Mouse (Mus musculus) right cerebral cortex, postnatal 4 days (tissue): ENCODE measurements around the gene Gm21750.
"Not testable (repeated sequence)": the region's sequence is repeated elsewhere in the genome, so short reads cannot be mapped to it uniquely, and the experiment has no call there.

ENCODE experiments used
- DNase-seq: peaks from one replicate; pipeline ENCODE4 v3.0.0-alpha.2; 2022

Gm21750 gene

GRCm38 (mm10) chr14:73660925-73661324, at the start of gene Gm21750:
Gene Gm21750 (plus strand): TSS chr14:73661225.
- not testable (repeated sequence) for DNase-seq

- not testable (repeated sequence) for DNase-seq
Measured at GRCm38 (mm10) chr14:73614961-73615360, 46.1 kb upstream of the Gm21750 start.

- no peak for DNase-seq
Measured at GRCm38 (mm10) chr14:73620880-73621279, 40.1 kb upstream of the Gm21750 start.

DNA sequence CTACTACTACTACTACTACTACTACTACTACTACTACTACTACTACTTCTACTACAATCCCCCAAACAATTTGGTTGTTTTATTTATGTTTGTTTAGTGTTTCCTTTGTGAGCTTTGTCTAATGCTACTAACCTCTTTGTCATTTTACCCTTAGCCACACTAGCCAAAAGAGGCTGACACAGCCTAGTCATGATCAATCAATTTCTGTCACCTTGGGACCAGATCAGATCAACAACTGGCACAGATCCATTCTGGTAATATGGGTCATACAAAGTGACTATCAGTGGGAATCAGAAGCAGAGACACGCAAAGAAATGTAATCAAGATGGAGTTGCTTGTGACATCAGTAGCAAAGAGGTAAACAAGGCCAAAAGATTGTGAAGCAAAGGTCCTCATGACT, 38.0 kb upstream of the Gm21750 start:
- no peak for DNase-seq

GRCm38 (mm10) chr14:73625469-73625868, 35.6 kb upstream of the Gm21750 start:
- no peak for DNase-seq

DNA sequence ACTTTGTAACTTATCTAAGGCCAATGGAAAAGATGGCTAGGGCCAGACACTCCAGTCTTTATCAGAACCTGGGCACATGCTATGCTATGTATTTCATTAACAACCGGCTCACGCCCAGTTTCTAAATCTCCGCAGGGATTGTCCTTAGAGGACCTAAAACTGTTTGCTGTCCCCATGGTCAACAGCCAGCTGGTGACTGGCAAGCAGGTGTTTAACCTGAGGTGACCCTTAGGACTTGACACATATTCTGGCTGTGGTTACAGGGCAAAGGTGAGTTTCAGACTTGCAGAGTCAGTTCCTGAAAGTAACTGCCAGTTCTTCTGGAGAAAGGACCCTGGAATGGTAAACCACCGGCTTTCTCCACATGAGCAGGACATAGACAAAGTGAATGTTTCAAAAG, 29.5 kb upstream of the Gm21750 start:
- DNase-seq = no peak

- DNase-seq = peak; percentile 49
Measured at GRCm38 (mm10) chr14:73632648-73633263, 28.3 kb upstream of the Gm21750 start.

DNA sequence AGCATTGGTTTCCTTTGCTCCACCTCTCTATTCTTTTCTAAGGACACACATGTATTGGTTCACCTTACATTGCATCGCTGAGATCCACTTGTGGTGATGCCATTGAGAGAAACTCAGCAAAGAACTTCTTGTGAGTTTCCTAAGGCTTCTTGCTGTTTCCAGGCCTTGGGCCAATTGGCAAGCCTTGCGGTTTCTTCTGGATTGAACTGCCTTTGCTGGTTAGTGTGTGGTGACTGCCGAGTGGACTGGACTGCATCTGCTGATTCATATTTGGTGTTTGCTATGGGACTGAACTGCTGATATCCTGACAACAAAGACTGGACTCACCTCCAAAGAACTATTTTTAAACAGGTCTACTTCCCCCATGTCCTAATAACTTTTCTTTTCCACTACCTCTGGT, 26.7 kb upstream of the Gm21750 start:
- no peak for DNase-seq

DNA sequence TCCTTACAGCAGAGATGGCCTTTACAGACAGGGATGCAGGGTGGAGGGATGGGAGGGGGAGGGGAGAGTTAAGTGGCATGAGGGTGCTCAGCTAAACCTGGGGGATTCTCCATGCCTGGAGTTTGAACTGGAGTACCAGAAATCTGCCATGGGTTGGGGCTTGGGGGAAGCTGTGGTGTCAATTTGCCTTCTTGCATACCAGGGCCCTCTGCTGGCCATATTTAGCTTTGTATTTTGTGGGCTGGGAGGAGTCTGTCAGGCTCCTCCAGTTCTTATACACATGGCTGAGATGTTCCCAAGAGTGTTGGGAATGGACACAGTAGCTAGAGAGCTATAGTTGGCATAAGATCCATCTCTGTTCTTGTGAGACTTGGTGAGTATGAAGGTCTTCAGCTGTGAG, 23.6 kb upstream of the Gm21750 start:
- no peak for DNase-seq

DNA sequence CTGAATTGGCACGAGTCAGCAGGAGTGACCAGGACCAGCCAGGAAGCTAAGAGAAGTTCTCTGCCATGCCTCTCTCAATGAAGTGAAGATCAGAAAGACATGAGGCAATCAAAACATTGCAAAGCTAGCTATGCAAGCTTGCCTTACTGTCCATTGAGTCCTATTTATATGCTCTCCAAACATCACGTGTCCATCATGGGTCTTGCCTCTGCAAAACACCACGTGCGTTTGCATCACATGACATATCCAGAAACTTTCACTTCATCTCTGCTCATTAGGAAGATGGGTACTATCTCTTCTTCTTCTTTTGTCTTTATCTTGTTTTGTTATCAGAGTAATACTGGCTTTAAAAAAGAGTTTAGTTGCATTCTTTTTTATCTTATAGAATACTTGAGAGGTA, 10.8 kb upstream of the Gm21750 start:
- DNase-seq = no peak

DNA sequence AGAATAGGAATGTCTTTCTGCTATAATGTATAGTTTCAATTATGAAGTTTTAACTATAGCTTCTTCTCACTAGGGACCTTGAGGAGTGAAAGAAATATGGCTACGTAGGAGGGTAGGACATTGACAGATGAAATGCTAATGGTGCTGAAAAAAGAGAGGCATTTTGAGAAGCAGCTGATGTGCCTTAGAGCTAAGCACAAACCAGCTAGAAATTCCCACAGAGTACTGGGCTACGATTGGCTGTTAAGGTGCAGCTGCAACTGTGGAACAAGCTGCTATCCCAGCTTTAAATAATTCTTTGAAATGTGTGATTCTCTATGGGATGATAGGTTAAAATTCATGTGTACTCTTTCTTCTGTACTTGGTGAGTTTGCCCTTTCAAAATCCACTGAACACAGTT, 9.1 kb downstream of the Gm21750 start:
- DNase-seq = no peak

DNA sequence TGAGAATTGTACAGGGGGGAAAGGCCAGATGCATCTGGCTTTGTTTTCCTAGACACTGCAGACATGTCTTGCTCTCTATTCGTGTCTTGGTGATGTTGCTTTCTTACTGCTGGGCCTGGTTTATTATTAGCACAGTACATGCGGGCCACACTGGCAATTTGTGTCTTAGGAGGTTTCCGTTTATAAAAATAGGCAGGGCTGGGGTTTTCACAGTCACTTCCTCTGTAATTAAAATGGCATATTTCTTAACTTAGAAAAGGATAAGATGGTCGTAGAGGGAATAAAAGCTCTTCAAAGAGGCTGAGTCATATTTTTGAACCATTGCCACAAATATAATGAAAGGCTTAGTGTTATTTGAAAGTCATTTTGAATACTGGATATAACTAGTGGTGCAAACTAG, 26.7 kb downstream of the Gm21750 start:
- DNase-seq = no peak

DNA sequence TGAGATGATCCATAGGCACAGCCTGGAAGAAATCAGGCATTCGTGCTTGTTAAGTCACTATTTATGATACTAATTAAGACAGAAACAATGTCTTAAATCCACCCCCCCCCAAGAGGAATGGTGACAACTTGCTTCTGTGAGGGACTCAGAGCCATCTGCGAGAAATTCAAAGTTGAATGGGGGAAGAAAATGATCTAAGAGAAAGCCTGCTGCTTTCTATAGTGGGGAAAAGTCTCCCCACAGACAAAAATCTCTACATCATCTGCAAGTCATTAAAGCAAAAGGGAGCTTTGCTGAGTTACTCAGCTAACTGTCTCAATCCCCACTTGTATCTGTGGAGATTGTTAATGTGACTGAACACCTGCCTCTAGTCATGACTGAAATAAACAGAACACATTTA, 27.4 kb downstream of the Gm21750 start:
- no peak for DNase-seq

- DNase-seq = peak; percentile 10
Measured at GRCm38 (mm10) chr14:73700256-73700655, 39.2 kb downstream of the Gm21750 start.

GRCm38 (mm10) chr14:73709412-73710110, 48.5 kb downstream of the Gm21750 start:
- DNase-seq = no peak
